Mouse (Mus musculus): ENCODE measurements around the gene Ecel1.

DNA sequence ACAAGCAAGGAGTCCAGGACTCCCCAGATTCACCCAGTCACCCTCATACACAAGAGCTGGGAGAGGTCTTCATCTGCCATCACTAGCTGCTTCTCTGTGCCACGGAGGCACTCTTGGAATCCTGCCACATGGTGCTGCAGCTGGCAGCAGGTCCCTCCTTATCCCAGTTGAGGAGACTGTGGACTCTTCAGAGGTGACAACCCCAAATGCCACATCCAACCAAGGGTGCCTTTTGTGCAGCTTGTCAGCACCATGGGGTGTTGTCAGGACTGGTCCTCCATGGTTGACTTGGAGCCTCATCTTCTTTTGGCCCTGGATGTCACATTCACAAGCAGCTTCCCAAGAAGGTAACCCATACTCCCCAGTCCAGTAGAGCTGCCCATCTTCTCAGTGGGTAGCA is 45.5 kb upstream of the Ecel1 start:
- TF ChIP-seq POLR2A (IDR thresholded peaks at IDR 0.05; ENCODE audit: extremely low read depth, insufficient read depth, low read length) = no peak
- no peak for TF ChIP-seq CTCF (IDR thresholded peaks at IDR 0.05; ENCODE audit: low read depth, low read length)

Measured in liver, adult 2 months (tissue).